Mouse (Mus musculus) bone marrow macrophage, adult 2 months (primary cell): ENCODE measurements at regions not wholly inside any gene's neighbourhood (a gene's known extent, or its start where the extent isn't known, plus 50 kb on each side); places are given as distances from the start of the nearest gene placed in this dataset.

Experiments
- CTCF ChIP-seq: IDR thresholded peaks from 2 replicates; pipeline ENCODE4 v1.5.1; 2012; ENCODE audit warnings: low read depth, mild to moderate bottlenecking, low read length, moderate library complexity
- POLR2A ChIP-seq: IDR thresholded peaks from 2 replicates; pipeline ENCODE4 v1.6.1; 2012; ENCODE audit warnings: mild to moderate bottlenecking, low read depth, low read length, borderline replicate concordance

- no peak for TF ChIP-seq POLR2A
- TF ChIP-seq CTCF = no peak
Measured at GRCm38 (mm10) chr10:56880154-56880591, 503.0 kb downstream of the Gja1 start.
